Mouse (Mus musculus) urinary bladder, postnatal 25 days (tissue): ENCODE results near the gene Mrps7.

Source experiments
- DNase-seq: peaks from one replicate; pipeline ENCODE4 v3.0.0; 2022; ENCODE audit warnings: low spot score

Gene Mrps7

GRCm38 (mm10) chr11:115608421-115609399, 5.0 kb downstream of the Mrps7 start:
- DNase-seq: no peak

- DNase-seq: no peak
Measured at GRCm38 (mm10) chr11:115609576-115609975, 5.9 kb downstream of the Mrps7 start.

GRCm38 (mm10) chr11:115611173-115611572, 7.4 kb downstream of the Mrps7 start:
- DNase-seq: no peak

- DNase-seq: peak; percentile 74
Measured at GRCm38 (mm10) chr11:115612059-115612409, 8.3 kb downstream of the Mrps7 start.

- DNase-seq: peak; percentile 92
Measured at GRCm38 (mm10) chr11:115612410-115613137, 8.8 kb downstream of the Mrps7 start, which contains the start of gene Mif4gd. Gene Mif4gd, minus strand, starts transcription at chr11:115612969.

GRCm38 (mm10) chr11:115613138-115613945, 9.6 kb downstream of the Mrps7 start:
- DNase-seq: no peak

GRCm38 (mm10) chr11:115614346-115615107, 10.8 kb downstream of the Mrps7 start:
- no peak for DNase-seq

- no peak for DNase-seq
Measured at GRCm38 (mm10) chr11:115615108-115615825, 11.5 kb downstream of the Mrps7 start.

GRCm38 (mm10) chr11:115615875-115616274, 12.2 kb downstream of the Mrps7 start:
- no peak for DNase-seq

- no peak for DNase-seq
Measured at GRCm38 (mm10) chr11:115616371-115616770, 12.6 kb downstream of the Mrps7 start.

GRCm38 (mm10) chr11:115616893-115617292, 13.2 kb downstream of the Mrps7 start:
- DNase-seq: no peak

GRCm38 (mm10) chr11:115618001-115618400, 14.3 kb downstream of the Mrps7 start:
- no peak for DNase-seq

- DNase-seq: no peak
Measured at GRCm38 (mm10) chr11:115618732-115619516, 15.2 kb downstream of the Mrps7 start.

- DNase-seq: no peak
Measured at GRCm38 (mm10) chr11:115619949-115620348, 16.2 kb downstream of the Mrps7 start.

- no peak for DNase-seq
Measured at GRCm38 (mm10) chr11:115623487-115624070, 19.9 kb downstream of the Mrps7 start.

- DNase-seq: no peak
Measured at GRCm38 (mm10) chr11:115625877-115626276, 22.2 kb downstream of the Mrps7 start.

GRCm38 (mm10) chr11:115626824-115627616, 23.3 kb downstream of the Mrps7 start:
- DNase-seq: no peak

- DNase-seq: peak; percentile 97
Measured at GRCm38 (mm10) chr11:115627705-115628464, 24.2 kb downstream of the Mrps7 start, which contains the start of gene Slc25a19. Gene Slc25a19, minus strand, starts transcription at chr11:115628295.
